Mouse (Mus musculus): ENCODE data around the gene Ube2k.
A peak's percentile ranks its signal among the peaks of the same experiment; 100 is the strongest.
"Not testable (repeated sequence)": the region's sequence is repeated elsewhere in the genome, so short reads cannot be mapped to it uniquely, and the experiment has no call there.

Gene Ube2k

DNA sequence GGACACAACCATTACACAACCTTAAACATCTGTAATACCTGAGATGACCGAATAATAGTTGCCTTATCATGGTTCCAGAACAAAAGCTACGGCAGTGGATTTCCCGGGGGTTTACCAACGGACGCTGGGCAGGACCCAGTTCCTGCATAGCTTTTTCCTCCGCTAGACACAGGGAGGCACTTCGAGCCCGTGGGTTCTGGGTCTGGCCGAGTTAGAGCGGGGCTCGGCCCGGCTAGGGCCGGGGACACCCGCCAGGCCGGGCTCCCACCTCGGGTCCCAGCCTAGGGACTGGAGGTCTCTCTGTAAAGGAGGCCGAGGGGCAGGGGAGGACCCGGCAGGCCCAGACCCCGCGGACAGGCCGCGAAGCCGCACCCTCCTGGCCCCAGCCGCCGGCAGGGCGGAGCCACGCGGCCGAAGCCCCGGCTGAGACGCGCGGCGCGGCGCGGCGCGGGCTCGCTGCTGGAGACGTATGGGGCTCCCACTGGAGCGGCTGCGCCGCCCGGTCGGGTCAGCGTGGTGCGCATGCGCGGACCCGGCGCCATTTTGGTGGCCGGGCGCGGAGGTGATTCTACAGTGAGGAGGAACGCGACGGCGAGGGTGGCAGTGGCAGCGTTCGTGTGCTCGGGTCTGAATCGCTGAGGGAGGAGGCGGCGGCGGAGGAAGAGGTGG, at the start of gene Ube2k, which contains the start of gene Smim14:
Ube2k (plus strand) TSS at position 483 of the 669 bp plus-strand sequence.
Smim14 (minus strand) TSS at position 434 of the 669 bp plus-strand sequence.
- peak; percentile 90 for DNase-seq (ENCODE audit: low read depth, low spot score)

- no peak for DNase-seq (ENCODE audit: low read depth, low spot score)
These were observed 49.7 kb upstream of the Ube2k start for GRCm38 (mm10) chr5:65487381-65487780.

DNA sequence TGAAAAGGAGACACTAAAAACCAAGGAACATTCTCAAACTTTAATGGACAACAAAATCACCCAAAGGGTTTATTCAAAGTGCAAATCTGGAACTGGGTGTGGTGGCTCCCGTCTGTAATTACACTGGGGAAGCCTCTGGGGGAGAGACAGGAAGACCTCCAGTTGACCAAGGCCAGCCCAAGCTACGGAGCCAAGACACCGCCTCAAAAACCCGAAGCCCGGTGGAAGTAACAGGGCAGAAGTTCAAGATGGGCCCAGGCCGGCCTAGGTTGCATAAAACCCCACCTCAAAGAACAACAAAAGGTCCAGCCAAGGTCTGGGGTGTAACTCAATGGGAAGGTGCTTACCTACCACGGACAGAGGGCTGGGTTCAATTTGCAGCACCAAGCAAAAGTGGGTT, 48.3 kb upstream of the Ube2k start:
- no peak for DNase-seq (ENCODE audit: low read depth, low spot score)

- no peak for DNase-seq (ENCODE audit: low read depth, low spot score)
These were observed 47.2 kb upstream of the Ube2k start for GRCm38 (mm10) chr5:65489830-65490229.

- peak; percentile 41 for DNase-seq (ENCODE audit: low read depth, low spot score)
These were observed 45.0 kb upstream of the Ube2k start for GRCm38 (mm10) chr5:65491767-65492715.

GRCm38 (mm10) chr5:65492716-65493531, 44.1 kb upstream of the Ube2k start, which contains the start of gene Gm43552:
Gene Gm43552 (minus strand): TSS chr5:65492833.
- peak; percentile 91 for DNase-seq (ENCODE audit: low read depth, low spot score)

DNA sequence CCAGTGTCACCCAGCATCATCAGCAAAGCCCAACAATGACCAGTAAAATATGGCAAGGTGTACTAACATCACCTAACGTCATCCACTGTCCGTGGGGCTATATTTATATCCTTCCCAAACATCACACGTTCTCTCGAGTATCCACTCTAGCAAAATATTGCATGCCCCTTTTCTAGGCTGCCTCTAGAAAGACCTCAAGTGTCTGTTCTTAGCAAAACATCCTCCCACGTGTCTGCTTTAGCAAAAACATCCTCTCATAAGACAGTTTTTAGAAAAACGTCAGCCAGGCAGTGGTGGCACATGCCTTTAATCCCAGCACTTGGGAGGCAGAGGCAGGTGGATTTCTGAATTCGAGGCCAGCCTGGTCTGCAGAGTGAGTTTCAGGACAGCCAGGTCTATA, 36.8 kb upstream of the Ube2k start:
- DNase-seq (ENCODE audit: low read depth, low spot score), result no peak

- no peak for DNase-seq (ENCODE audit: low read depth, low spot score)
These were observed 35.6 kb upstream of the Ube2k start for GRCm38 (mm10) chr5:65501407-65501806.

GRCm38 (mm10) chr5:65505786-65506185, 31.2 kb upstream of the Ube2k start:
- DNase-seq (ENCODE audit: low read depth, low spot score), result no peak

DNA sequence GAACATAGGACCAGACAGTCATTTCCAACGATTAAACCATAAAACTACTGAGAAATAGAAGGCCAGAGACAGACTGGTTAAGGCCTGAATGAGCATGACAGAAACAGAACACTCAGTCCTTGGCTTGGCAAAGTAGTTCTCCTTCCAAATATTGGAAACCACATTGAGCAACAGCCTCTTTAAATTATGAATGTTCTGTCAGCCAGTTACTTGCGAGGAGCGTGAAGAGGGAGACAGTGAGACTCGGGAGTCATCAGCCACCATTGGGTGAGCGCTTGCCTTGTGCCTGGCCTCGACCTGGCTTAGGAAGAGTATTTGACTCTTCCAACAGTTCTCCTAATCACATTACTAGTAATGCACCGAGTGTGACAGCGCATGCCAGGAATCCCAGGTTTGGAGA, 28.6 kb upstream of the Ube2k start:
- DNase-seq (ENCODE audit: low read depth, low spot score), result no peak

DNA sequence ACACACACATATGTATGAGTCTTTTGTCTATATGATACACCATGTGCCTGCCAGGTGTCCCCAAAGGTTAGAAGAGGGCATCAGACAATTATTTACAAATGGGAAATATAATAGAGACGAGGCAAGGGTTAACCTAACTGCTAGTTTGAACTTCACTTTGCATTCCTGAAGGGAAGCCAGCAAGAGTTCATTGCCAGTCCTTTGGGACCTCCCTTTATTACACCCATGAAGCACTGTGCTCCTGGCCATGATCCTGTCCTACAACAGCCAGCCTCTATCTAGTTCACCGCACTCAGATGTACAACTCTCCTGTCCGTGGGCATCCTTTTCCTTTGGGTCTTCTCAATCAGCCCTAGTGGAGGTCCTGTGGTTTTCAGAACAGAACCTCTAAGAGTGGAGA, 23.5 kb upstream of the Ube2k start:
- no peak for DNase-seq (ENCODE audit: low read depth, low spot score)

DNA sequence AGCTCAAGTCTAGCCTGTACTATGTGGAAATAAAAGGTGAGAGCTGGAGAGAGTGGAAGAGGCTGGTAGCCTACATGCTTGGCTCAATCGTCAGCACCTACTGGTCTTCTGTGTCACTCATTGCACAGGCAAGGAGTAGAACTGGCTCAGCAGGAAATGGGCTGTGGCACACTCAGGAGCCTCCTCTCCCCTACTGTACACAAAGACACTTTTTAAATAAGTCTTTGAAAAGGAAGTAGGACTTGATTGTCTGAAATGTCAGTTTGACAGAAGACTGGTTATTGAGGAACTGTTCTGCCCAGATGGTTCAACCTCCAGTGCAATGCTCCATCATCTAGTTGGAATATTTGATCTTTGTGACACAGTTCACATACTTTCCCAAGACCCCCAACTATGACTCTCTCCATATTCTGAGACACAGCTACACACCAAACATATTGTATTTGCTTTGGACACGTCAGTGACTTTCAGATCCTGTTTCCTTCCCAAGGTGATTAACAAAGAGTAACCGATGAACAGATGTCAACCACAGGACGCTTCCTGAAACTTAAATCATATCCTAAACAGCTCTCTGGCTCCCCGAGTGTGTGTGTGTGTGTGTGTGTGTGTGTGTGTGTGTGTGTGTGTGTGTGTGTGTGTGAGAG, 22.3 kb upstream of the Ube2k start:
- DNase-seq (ENCODE audit: low read depth, low spot score), result no peak

DNA sequence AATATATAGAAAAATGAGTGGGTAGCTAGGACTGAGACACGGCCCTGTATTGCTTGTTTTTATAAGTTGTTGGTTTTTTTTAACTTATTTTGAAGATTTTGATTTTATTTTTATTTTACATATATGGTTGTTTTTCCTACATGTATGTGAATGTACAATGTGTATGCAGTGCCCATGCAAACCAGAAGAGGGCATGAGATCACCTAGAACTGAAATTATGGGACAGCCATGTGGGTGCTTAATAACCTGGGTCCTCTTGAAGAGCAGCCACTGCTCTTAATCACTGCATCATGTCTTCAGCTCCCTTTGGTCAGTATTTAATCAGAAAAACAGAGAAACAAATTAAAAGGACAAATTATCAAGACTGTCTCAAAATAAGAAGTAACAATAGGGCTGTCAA, 15.2 kb upstream of the Ube2k start:
- DNase-seq (ENCODE audit: low read depth, low spot score), result no peak

DNA sequence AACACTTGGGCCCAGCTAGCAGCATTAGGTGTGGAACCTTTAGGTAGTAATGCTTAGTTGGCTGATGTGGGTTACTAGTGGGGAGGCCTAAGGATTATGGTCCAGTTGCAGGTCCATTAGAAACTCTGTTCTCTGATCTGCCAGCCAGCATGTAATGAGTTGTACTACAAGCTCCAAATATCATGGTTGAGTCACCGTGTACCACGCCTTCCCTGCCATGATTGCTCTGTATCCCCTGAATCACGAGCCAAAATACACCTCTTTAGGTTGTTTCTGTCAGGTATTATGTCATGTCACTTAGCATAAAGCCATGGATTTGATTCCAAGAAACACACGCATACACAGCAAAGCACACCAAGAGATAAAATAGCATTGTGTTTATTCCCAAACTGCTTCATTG, 12.2 kb upstream of the Ube2k start:
- no peak for DNase-seq (ENCODE audit: low read depth, low spot score)

DNA sequence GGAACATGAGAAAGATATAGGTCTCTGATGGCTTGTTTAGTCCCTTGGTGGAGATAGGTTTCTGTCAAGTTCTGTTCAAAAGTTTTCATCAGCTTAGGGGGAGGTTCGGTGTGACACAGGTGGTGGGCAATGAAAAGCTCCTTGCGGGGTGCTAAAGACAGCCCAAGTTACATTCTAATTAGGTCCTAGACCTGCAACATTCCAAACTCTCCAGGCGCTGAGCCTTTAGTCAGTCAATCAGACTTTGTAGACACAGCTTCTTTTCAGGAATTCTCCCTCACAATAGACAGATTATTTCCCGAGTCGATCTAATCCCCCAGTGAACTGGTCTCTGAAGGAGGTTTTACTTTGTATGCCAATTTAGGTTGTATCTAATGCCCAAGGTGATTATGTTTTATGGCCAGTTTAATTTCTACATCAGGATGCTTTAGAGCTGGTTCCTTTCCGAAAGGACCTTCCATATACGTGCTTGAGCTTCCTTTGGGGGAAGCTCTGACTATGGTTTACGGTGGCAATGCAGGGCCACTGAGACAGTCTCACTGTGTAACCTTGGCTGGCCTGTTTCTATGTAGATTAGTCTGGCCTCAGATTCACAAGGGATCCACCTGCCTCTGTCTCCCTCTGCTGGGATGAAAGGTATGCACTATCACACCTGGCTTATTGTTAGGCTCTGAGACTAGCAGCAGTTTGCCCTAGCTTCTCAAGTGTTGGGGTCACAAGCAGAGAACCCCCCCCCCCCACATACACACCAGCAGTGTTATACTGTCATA, 11.2 kb upstream of the Ube2k start:
- DNase-seq (ENCODE audit: low read depth, low spot score), result no peak

DNA sequence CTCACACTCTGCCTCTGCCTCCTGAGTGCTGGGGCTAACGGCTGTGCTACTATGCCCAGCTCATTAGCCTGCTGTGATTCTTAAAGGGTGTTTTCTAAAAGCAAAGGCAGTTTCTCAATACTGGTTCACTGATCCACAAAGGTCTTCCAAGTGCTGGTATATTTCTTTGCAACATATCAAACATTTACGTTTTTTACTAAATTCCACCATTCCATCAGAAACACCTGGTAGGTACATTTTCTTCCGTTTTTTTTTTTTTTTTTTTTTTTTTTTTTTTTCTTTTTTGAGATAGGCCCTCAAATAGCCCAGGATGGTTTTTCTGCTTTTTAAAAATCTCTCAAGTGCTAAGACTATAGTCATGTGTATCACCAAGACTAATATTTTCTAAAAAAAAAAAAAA, 5.8 kb upstream of the Ube2k start:
- no peak for DNase-seq (ENCODE audit: low read depth, low spot score)

GRCm38 (mm10) chr5:65534496-65534895, 2.5 kb upstream of the Ube2k start:
- no peak for DNase-seq (ENCODE audit: low read depth, low spot score)

DNA sequence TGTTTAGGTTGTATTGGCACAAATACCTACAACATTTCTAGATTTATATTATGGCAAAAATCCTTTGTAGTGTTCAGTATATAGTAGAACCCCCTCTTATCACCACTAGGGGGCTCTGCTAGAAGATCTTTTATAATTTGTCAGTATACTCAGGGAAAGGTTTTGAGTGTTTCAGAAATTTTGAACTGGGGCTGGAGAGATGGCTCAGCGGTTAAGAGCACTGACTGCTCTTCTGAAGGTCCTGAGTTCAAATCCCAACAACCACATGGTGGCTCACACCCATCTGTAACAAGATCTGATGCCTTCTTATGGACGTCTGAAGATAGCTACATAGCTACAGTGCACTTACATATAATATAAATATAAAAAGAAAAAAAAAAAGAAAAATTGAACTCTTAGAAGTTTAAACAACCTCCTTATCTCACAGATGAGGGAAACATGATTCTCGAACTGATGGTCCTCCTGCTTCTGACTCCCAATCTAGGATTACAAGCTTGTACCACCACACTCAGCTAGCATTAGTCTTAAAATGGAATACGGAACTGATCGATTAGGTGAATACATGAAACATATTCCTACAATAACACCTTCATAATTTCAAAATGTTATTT, 1.5 kb upstream of the Ube2k start:
- DNase-seq (ENCODE audit: low read depth, low spot score), result peak; percentile 25

GRCm38 (mm10) chr5:65536068-65536465, 966 bp upstream of the Ube2k start:
- not testable (repeated sequence) for DNase-seq (ENCODE audit: low read depth, low spot score)

- peak; percentile 29 for DNase-seq (ENCODE audit: low read depth, low spot score)
These were observed 513 bp downstream of the Ube2k start for GRCm38 (mm10) chr5:65537420-65538071.
